Mouse (Mus musculus) embryonic facial prominence, embryonic 14.5 days (tissue): ENCODE measurements around the gene Sf1. TPM values are rescaled to one million over a fixed set of nuclear protein-coding genes. Genes with fewer than 3 reads are reported as not detected.

Experiments used
- ATAC-seq: fragments of 200-750 bp; cut with Nextera tagmentation; 2 replicates; pipeline ENCODE4 v1.8.0; 2017; ENCODE audit warnings: low read depth, moderate number of reproducible peaks, moderate TSS enrichment
- DNase-seq: peaks from one replicate; pipeline ENCODE4 v3.0.0-alpha.2; 2015; ENCODE audit warnings: low spot score
- H3K27ac ChIP-seq: fragments of 300-500 bp; sonication (generic); replicated peaks from 2 replicates; pipeline ENCODE4 v1.5.1; 2014; ENCODE audit warnings: low read depth, mild to moderate bottlenecking, low read length, moderate library complexity
- H3K27me3 ChIP-seq: fragments of 300-500 bp; sonication (generic); replicated peaks from 2 replicates; pipeline ENCODE4 v1.6.1; 2014; ENCODE audit warnings: low read length; ENCODE audit not compliant: control insufficient read depth, insufficient read depth
- H3K36me3 ChIP-seq: fragments of 300-500 bp; sonication (generic); 2 replicates; pipeline ENCODE4 v1.6.1; 2014; ENCODE audit warnings: low read length, mixed read lengths; ENCODE audit not compliant: control insufficient read depth, insufficient read depth
- H3K4me1 ChIP-seq: fragments of 300-500 bp; sonication (generic); 2 replicates; pipeline ENCODE4 v1.6.1; 2014; ENCODE audit warnings: antibody characterized with exemption, low read length; ENCODE audit not compliant: control insufficient read depth, insufficient read depth
- H3K4me2 ChIP-seq: fragments of 300-500 bp; sonication (generic); 2 replicates; pipeline ENCODE4 v1.6.1; 2014; ENCODE audit warnings: low read depth, mild to moderate bottlenecking, low read length, moderate library complexity, mixed read lengths
- H3K4me3 ChIP-seq: fragments of 300-500 bp; sonication (generic); 2 replicates; pipeline ENCODE4 v1.5.1; 2014; ENCODE audit warnings: low read depth, mild to moderate bottlenecking, low read length
- H3K9ac ChIP-seq: fragments of 300-500 bp; sonication (generic); 2 replicates; pipeline ENCODE4 v1.6.1; 2014; ENCODE audit warnings: low read depth, mild to moderate bottlenecking, low read length, moderate library complexity, mixed read lengths
- H3K9me3 ChIP-seq: fragments of 300-500 bp; sonication (generic); 2 replicates; pipeline ENCODE4 v1.6.1; 2016; ENCODE audit warnings: low read length; ENCODE audit not compliant: control insufficient read depth
- WGBS: fragments of 180-500 bp; shearing (Covaris S2); extraction: QIAGEN DNeasy Blood & Tissue Kit; methylation state at CpG from one replicate; pipeline ENCODE4 v1.1.7; 2014; 5-methylcytosine and 5-hydroxymethylcytosine counted together
- polyA plus RNA-seq: library from polyadenylated mRNA; unstranded; fragments of >200 nt; fragmentation: Nextera tagmentation; extraction: Ambion mirVana; gene quantifications from 2 replicates; pipeline ENCODE4 v1.2.1, GENCODE M21; 2014

The Sf1 gene
- polyA plus RNA-seq, 1 experiment from 2014 or later = 135 TPM

GRCm38 (mm10) chr19:6376255-6376564 lies 12.7 kb downstream of the Sf1 start:
- H3K4me3 ChIP-seq = no peak overlapping the region
- H3K9me3 ChIP-seq = no peaks in the 10 kb centered on the region
- H3K27ac ChIP-seq = no peak overlapping the region
- peaks cover 81% of the 10 kb centered on the region for H3K36me3 ChIP-seq
- 78% methylated on average over 14 of the region's 14 CpGs for WGBS
- ATAC-seq (no peak), DNase-seq (no peak)
- H3K4me1 ChIP-seq = no peaks in the 10 kb centered on the region
- no peaks in the 10 kb centered on the region for H3K27me3 ChIP-seq
- H3K4me2 ChIP-seq = no peak overlapping the region
- H3K9ac ChIP-seq = no peak overlapping the region

GRCm38 (mm10) chr19:6376643-6377042 lies 13.2 kb downstream of the Sf1 start:
- no peak overlapping the region for H3K4me2 ChIP-seq
- peaks cover 77% of the 10 kb centered on the region for H3K36me3 ChIP-seq
- ATAC-seq (no peak), DNase-seq (no peak)
- 91% methylated on average over 2 of the region's 2 CpGs for WGBS
- no peak overlapping the region for H3K9ac ChIP-seq
- no peaks in the 10 kb centered on the region for H3K27me3 ChIP-seq
- no peaks in the 10 kb centered on the region for H3K9me3 ChIP-seq
- H3K4me3 ChIP-seq = no peak overlapping the region
- H3K27ac ChIP-seq = no peak overlapping the region
- H3K4me1 ChIP-seq = no peaks in the 10 kb centered on the region

GRCm38 (mm10) chr19:6377327-6378040 lies 14.0 kb downstream of the Sf1 start:
- DNase-seq = no peak

GRCm38 (mm10) chr19:6380411-6381166 lies 17.1 kb downstream of the Sf1 start:
- no peak for ATAC-seq
- no peaks in the 10 kb centered on the region for H3K9me3 ChIP-seq
- 86% methylated on average over 9 of the region's 9 CpGs for WGBS
- no peak overlapping the region for H3K4me3 ChIP-seq
- no peak for DNase-seq
- no peak overlapping the region for H3K9ac ChIP-seq
- no peak overlapping the region for H3K4me2 ChIP-seq
- H3K27me3 ChIP-seq = no peaks in the 10 kb centered on the region
- no peak overlapping the region for H3K27ac ChIP-seq
- H3K36me3 ChIP-seq = peaks cover 37% of the 10 kb centered on the region
- peaks cover 7% of the 10 kb centered on the region; the same call in 1 of the 2 replicates for H3K4me1 ChIP-seq

More at GRCm38 (mm10) chr19:6377327-6378040, 14.0 kb downstream of the Sf1 start:
- no peaks in the 10 kb centered on the region for H3K4me1 ChIP-seq
- H3K27me3 ChIP-seq = no peaks in the 10 kb centered on the region
- H3K27ac ChIP-seq = no peak overlapping the region
- no peak overlapping the region for H3K4me3 ChIP-seq
- no peak for ATAC-seq
- H3K4me2 ChIP-seq = no peak overlapping the region
- H3K9ac ChIP-seq = no peak overlapping the region
- 83% methylated on average over 11 of the region's 11 CpGs for WGBS
- peaks cover 68% of the 10 kb centered on the region for H3K36me3 ChIP-seq
- no peaks in the 10 kb centered on the region for H3K9me3 ChIP-seq

GRCm38 (mm10) chr19:6381238-6381637 lies 17.7 kb downstream of the Sf1 start:
- ATAC-seq (no peak), DNase-seq (no peak)
- no peaks in the 10 kb centered on the region for H3K27me3 ChIP-seq
- no peak overlapping the region for H3K9ac ChIP-seq
- peaks cover 7% of the 10 kb centered on the region; the same call in 1 of the 2 replicates for H3K4me1 ChIP-seq
- 96% methylated on average over 5 of the region's 5 CpGs for WGBS
- no peak overlapping the region for H3K4me3 ChIP-seq
- peaks cover 31% of the 10 kb centered on the region for H3K36me3 ChIP-seq
- H3K27ac ChIP-seq = no peak overlapping the region
- no peaks in the 10 kb centered on the region for H3K9me3 ChIP-seq
- H3K4me2 ChIP-seq = no peak overlapping the region

- no peaks in the 10 kb centered on the region for H3K27me3 ChIP-seq
- no peak overlapping the region for H3K4me2 ChIP-seq
- H3K36me3 ChIP-seq = peaks cover 19% of the 10 kb centered on the region
- no peak overlapping the region for H3K4me3 ChIP-seq
- DNase-seq (no peak), ATAC-seq (no peak)
- no peaks in the 10 kb centered on the region for H3K9me3 ChIP-seq
- WGBS = 82% methylated on average over 4 of the region's 4 CpGs
- H3K9ac ChIP-seq = no peak overlapping the region
- peaks cover 7% of the 10 kb centered on the region; the same call in 1 of the 2 replicates for H3K4me1 ChIP-seq
- no peak overlapping the region; the same call in 1 of the 2 replicates for H3K27ac ChIP-seq
Measured at GRCm38 (mm10) chr19:6382323-6382924, 18.9 kb downstream of the Sf1 start.

- H3K36me3 ChIP-seq = peaks cover 8% of the 10 kb centered on the region; the same call in 1 of the 2 replicates
- DNase-seq = peak; percentile 27
- peaks cover 7% of the 10 kb centered on the region; the same call in 1 of the 2 replicates for H3K4me1 ChIP-seq
- no peak overlapping the region for H3K4me2 ChIP-seq
- 34% methylated on average over 5 of the region's 5 CpGs for WGBS
- no peak overlapping the region for H3K9ac ChIP-seq
- H3K4me3 ChIP-seq = no peak overlapping the region
- no peak; the same call in 1 of the 2 replicates for ATAC-seq
- no peak overlapping the region for H3K27ac ChIP-seq
- H3K27me3 ChIP-seq = no peaks in the 10 kb centered on the region
- no peaks in the 10 kb centered on the region for H3K9me3 ChIP-seq
Measured at GRCm38 (mm10) chr19:6383470-6383869, 20.0 kb downstream of the Sf1 start.

- Histone ChIP-seq H3K27ac (peak within 1 kb of the TSS; percentile 21; the same call in 1 of the 2 replicates), H3K4me3 (no peak within 1 kb of the TSS), H3K27me3 (no peaks in the 10 kb centered on the region), H3K9me3 (no peaks in the 10 kb centered on the region), H3K4me1 (peaks cover 8% of the 10 kb centered on the region; the same call in 1 of the 2 replicates), H3K4me2 (peak within 1 kb of the TSS; percentile 15), H3K9ac (no peak within 1 kb of the TSS), H3K36me3 (0 out of 2 replicates have a peak, but pooled peaks cover 2% of the 10 kb centered on the region)
- 19% methylated on average over 7 of the region's 7 CpGs for whole genome bisulfite sequencing
- ATAC-seq (peak; percentile 62), DNase-seq (peak; percentile 72)
Measured at GRCm38 (mm10) chr19:6384128-6384527, 20.6 kb downstream of the Sf1 start, which contains the start of gene Pygm. TSS of gene Pygm (plus strand) at chr19:6384399.
